Mouse (Mus musculus) lung, postnatal 0 days (tissue): ENCODE results near the gene Atrip.

ENCODE experiments used
- CTCF ChIP-seq: IDR thresholded peaks from 2 replicates; pipeline ENCODE4 v1.5.1; 2016; ENCODE audit warnings: antibody characterized with exemption, mild to moderate bottlenecking
- EP300 ChIP-seq: IDR thresholded peaks from 2 replicates; pipeline ENCODE4 v1.6.1; 2016; ENCODE audit warnings: antibody characterized with exemption, mild to moderate bottlenecking, control low read depth

- TF ChIP-seq EP300 (no peak), CTCF (no peak)
These were observed 22.3 kb upstream of the Atrip start for GRCm38 (mm10) chr9:109096251-109096661.
